Mouse (Mus musculus): Measurements from ENCODE around the gene Pitpnm2.

DNA sequence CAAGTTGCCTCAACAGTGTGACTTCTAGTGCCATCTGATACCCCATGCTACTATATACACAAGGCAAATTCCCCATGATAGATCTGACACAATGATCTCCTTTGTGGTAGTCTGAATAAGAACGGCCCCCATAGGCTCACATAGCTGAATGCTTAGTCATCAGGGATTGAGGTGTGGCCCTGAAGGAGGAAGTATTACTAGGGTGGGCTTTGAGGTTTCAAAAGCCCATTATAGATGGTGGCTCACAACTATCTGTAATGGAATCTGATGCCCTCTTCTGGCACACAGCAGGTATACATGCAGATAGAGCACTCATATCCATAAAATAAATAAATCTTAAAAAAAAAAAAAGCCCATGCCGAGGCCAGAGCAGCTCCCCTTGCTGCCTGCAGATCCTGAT is 9.6 kb upstream of the Pitpnm2 start:
- TF ChIP-seq CTCF (IDR thresholded peaks at IDR 0.05; ENCODE audit: control insufficient read depth, insufficient read depth, low read length), result no peak
- no peak for TF ChIP-seq POLR2A (IDR thresholded peaks at IDR 0.05; ENCODE audit: borderline replicate concordance, control insufficient read depth, low read depth, low read length)

Data from bone marrow, adult 2 months (tissue).